Mouse (Mus musculus): ENCODE data around the gene Arid3a. TPM values are rescaled to one million over a fixed set of nuclear protein-coding genes. Genes with fewer than 3 reads are reported as not detected.

Arid3a gene
- total and polyA plus RNA-seq, 3 experiments: 11.8 to 17.2 TPM; not detected in 1

DNA sequence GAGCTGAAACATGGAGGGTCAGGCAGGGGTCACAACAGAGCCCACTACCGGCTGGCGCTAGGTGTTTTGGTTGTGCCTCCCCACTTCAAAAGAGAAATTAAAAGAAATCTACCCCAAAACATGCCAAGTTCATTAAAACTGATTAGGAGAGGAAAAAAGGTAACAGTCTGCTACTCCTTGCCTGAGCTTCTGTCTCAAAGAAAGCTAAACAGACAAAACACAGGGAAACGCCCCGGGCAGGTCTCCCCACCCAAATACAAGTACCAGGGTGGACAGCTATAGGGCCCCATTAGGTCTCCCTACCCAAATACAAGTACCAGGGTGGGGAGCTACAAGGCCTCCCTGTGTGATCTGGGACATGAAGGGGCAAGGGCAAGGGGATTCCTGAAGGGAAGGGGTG, 16.3 kb upstream of the Arid3a start, which contains the start of gene Gm26602:
Gene Gm26602 (plus strand): TSS at position 301 of the 400 bp plus-strand sequence.
- no peak for DNase-seq (ENCODE audit: low read depth, low spot score)
- Histone ChIP-seq H3K27me3 (ENCODE audit: control insufficient read depth in 1 of 2, insufficient read depth in 2 of 2, low read length in 2 of 2) (no peaks in the 10 kb centered on the region), H3K9ac (ENCODE audit: control insufficient read depth, low read depth, low read length, poor library complexity, severe bottlenecking) (no peak within 1 kb of the TSS; the same call in 1 of the 2 replicates), H3K4me3 (ENCODE audit: control insufficient read depth in 1 of 2, insufficient read depth in 1 of 2, low read depth in 2 of 2, low read length in 2 of 2) (no peak within 1 kb of the TSS), H3K9me3 (replicated peaks; ENCODE audit: insufficient read depth, low read length) (no peaks in the 10 kb centered on the region), H3K4me1 (ENCODE audit: control insufficient read depth in 1 of 2, insufficient read depth in 2 of 2, low read length in 2 of 2) (peaks cover 6 to 23% of the 10 kb centered on the region in 2 experiments), H3K27ac (ENCODE audit: control insufficient read depth, low read depth, low read length) (no peak within 1 kb of the TSS), H3K36me3 (ENCODE audit: control insufficient read depth in 1 of 2, insufficient read depth in 2 of 2, low read length in 2 of 2) (peaks cover 0 to 7% of the 10 kb centered on the region in 2 experiments; a peak in 2 of 4 replicates), H3K79me2 (ENCODE audit: control insufficient read depth, insufficient read depth, low read length, poor library complexity) (peaks cover 3% of the 10 kb centered on the region)
- TF ChIP-seq TAL1 (IDR thresholded peaks at IDR 0.05; ENCODE audit: low read length) (no peak), CHD1 (IDR thresholded peaks at IDR 0.05; ENCODE audit: low read depth, low read length) (no peak), MXI1 (IDR thresholded peaks at IDR 0.05; ENCODE audit: low read depth, low read length) (no peak), CTCF (IDR thresholded peaks at IDR 0.05 in 2 of 3, conservative IDR thresholded peaks at IDR 0.05 in 1 of 3; ENCODE audit: control insufficient read depth in 1 of 3, insufficient read depth in 1 of 3, low read depth in 2 of 3, low read length in 3 of 3, poor library complexity in 1 of 3, severe bottlenecking in 1 of 3) (no peak), E2F4 (IDR thresholded peaks at IDR 0.05; ENCODE audit: borderline replicate concordance, low read depth, low read length) (no peak), NELFE (IDR thresholded peaks at IDR 0.05; ENCODE audit: low read depth, low read length) (no peak), ZC3H11A (IDR thresholded peaks at IDR 0.05; ENCODE audit: low read depth, low read length) (no peak), POLR2A (IDR thresholded peaks at IDR 0.05; ENCODE audit: control insufficient read depth in 1 of 2, insufficient read depth in 1 of 2, low read depth in 1 of 2, low read length in 2 of 2, poor library complexity in 1 of 2) (no peak), GATA1 (IDR thresholded peaks at IDR 0.05; ENCODE audit: low read depth, low read length) (no peak), TBP (IDR thresholded peaks at IDR 0.05; ENCODE audit: low read depth, low read length) (no peak), KAT2A (conservative IDR thresholded peaks at IDR 0.05; ENCODE audit: low read depth, low read length) (no peak), RAD21 (IDR thresholded peaks at IDR 0.05; ENCODE audit: low read depth, low read length) (no peak), TCF12 (IDR thresholded peaks at IDR 0.05; ENCODE audit: low read depth, low read length) (no peak), SIN3A (IDR thresholded peaks at IDR 0.05; ENCODE audit: low read length) (no peak), NRF1 (IDR thresholded peaks at IDR 0.05; ENCODE audit: insufficient read depth, low read depth, low read length, poor library complexity, severe bottlenecking) (no peak)

DNA sequence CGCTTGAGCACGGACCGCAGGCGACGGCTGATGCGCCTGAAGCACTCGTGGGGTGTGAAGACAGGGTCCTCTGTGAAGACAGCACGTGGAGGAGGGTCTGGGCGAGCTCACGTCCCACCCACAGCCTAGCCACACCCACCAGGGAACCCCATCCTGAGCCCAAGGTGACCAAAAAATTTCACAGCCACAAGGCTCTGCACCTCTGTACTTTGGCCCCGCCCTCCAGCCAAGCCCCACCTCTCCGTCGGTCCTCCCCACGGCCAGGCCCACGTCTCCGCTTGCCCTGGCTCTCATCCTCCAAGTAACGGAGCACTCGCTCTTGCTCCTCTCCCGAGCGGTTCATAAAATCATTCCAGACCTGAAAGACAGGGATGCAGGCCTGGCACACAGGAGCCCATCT, 14.4 kb upstream of the Arid3a start:
- Histone ChIP-seq H3K27ac (ENCODE audit: control insufficient read depth, low read depth, low read length) (no peak overlapping the region), H3K9ac (ENCODE audit: control insufficient read depth, low read depth, low read length, poor library complexity, severe bottlenecking) (no peak overlapping the region), H3K9me3 (replicated peaks; ENCODE audit: insufficient read depth, low read length) (no peaks in the 10 kb centered on the region), H3K4me1 (ENCODE audit: control insufficient read depth in 1 of 2, insufficient read depth in 2 of 2, low read length in 2 of 2) (peaks cover 12 to 28% of the 10 kb centered on the region in 2 experiments), H3K4me3 (ENCODE audit: control insufficient read depth in 1 of 2, insufficient read depth in 1 of 2, low read depth in 2 of 2, low read length in 2 of 2) (no peak overlapping the region), H3K27me3 (ENCODE audit: control insufficient read depth in 1 of 2, insufficient read depth in 2 of 2, low read length in 2 of 2) (no peaks in the 10 kb centered on the region), H3K79me2 (ENCODE audit: control insufficient read depth, insufficient read depth, low read length, poor library complexity) (peaks cover 13% of the 10 kb centered on the region), H3K36me3 (ENCODE audit: control insufficient read depth in 1 of 2, insufficient read depth in 2 of 2, low read length in 2 of 2) (peaks cover 0 to 7% of the 10 kb centered on the region in 2 experiments; a peak in 2 of 4 replicates)
- no peak for DNase-seq (ENCODE audit: low read depth, low spot score)
- TF ChIP-seq CHD2 (IDR thresholded peaks at IDR 0.05; ENCODE audit: low read length) (no peak), MEF2A (IDR thresholded peaks at IDR 0.05; ENCODE audit: extremely low read depth, insufficient replicate concordance, low read depth, low read length, poor library complexity, severe bottlenecking) (no peak), SIN3A (IDR thresholded peaks at IDR 0.05; ENCODE audit: low read length) (no peak), ZKSCAN1 (IDR thresholded peaks at IDR 0.05; ENCODE audit: low read depth, low read length) (no peak), GABPA (IDR thresholded peaks at IDR 0.05; ENCODE audit: low read depth, low read length) (no peak), MXI1 (IDR thresholded peaks at IDR 0.05; ENCODE audit: low read depth, low read length) (no peak), ZC3H11A (IDR thresholded peaks at IDR 0.05; ENCODE audit: low read depth, low read length) (no peak), ELF1 (IDR thresholded peaks at IDR 0.05; ENCODE audit: low read depth, low read length) (no peak), MAX (IDR thresholded peaks at IDR 0.05; ENCODE audit: low read length) (no peak), POLR2AphosphoS5 (IDR thresholded peaks at IDR 0.05; ENCODE audit: borderline replicate concordance, low read depth, low read length) (no peak), UBTF (IDR thresholded peaks at IDR 0.05; ENCODE audit: borderline replicate concordance, insufficient read depth, low read depth, low read length) (no peak), SMC3 (IDR thresholded peaks at IDR 0.05; ENCODE audit: low read depth, low read length) (no peak), MAZ (IDR thresholded peaks at IDR 0.05; ENCODE audit: low read depth, low read length) (no peak), NELFE (IDR thresholded peaks at IDR 0.05; ENCODE audit: low read depth, low read length) (no peak)
